Mouse (Mus musculus) embryonic facial prominence, embryonic 11.5 days (tissue): Measurements from ENCODE around the gene Ovgp1. TPM values are rescaled to one million over a fixed set of nuclear protein-coding genes. Genes with fewer than 3 reads are reported as not detected.
"Not testable (repeated sequence)": the region's sequence is repeated elsewhere in the genome, so short reads cannot be mapped to it uniquely, and the experiment has no call there.

Source experiments
- ATAC-seq: fragments of 200-750 bp; cut with Nextera tagmentation; replicated peaks from 2 replicates; pipeline ENCODE4 v1.8.0; 2017; ENCODE audit warnings: low read depth; ENCODE audit not compliant: insufficient number of reproducible peaks, low FRiP score, low TSS enrichment
- DNase-seq: peaks from one replicate; pipeline ENCODE4 v3.0.0-alpha.2; 2015; ENCODE audit warnings: low spot score
- H3K27ac ChIP-seq: fragments of 300-500 bp; sonication (generic); replicated peaks from 2 replicates; pipeline ENCODE4 v1.5.1; 2014; ENCODE audit warnings: mild to moderate bottlenecking, low read depth, low read length, control low read depth
- H3K27me3 ChIP-seq: fragments of 300-500 bp; sonication (generic); 2 replicates; pipeline ENCODE4 v1.6.1; 2014; ENCODE audit warnings: mild to moderate bottlenecking, low read length, moderate library complexity, mixed read lengths; ENCODE audit not compliant: control insufficient read depth, insufficient read depth
- H3K36me3 ChIP-seq: fragments of 300-500 bp; sonication (generic); replicated peaks from 2 replicates; pipeline ENCODE4 v1.6.1; 2014; ENCODE audit warnings: low read depth, mild to moderate bottlenecking, low read length, moderate library complexity, mixed read lengths; ENCODE audit not compliant: control insufficient read depth, insufficient read depth
- H3K4me1 ChIP-seq: fragments of 300-500 bp; sonication (generic); 2 replicates; pipeline ENCODE4 v1.6.1; 2014; ENCODE audit warnings: low read length, mixed read lengths; ENCODE audit not compliant: control insufficient read depth, insufficient read depth
- H3K4me2 ChIP-seq: fragments of 300-500 bp; sonication (generic); 2 replicates; pipeline ENCODE4 v1.6.1; 2014; ENCODE audit warnings: low read depth, mild to moderate bottlenecking, control low read depth, low read length, moderate library complexity
- H3K4me3 ChIP-seq: fragments of 300-500 bp; sonication (generic); 2 replicates; pipeline ENCODE4 v1.5.1; 2014; ENCODE audit warnings: low read depth, low read length, control low read depth
- H3K9ac ChIP-seq: fragments of 300-500 bp; sonication (generic); replicated peaks from 2 replicates; pipeline ENCODE4 v1.6.1; 2014; ENCODE audit warnings: mild to moderate bottlenecking, control low read depth, low read length
- H3K9me3 ChIP-seq: fragments of 300-500 bp; sonication (generic); replicated peaks from 2 replicates; pipeline ENCODE4 v1.6.1; 2016; ENCODE audit warnings: mild to moderate bottlenecking, low read length, inconsistent platforms, mixed read lengths; ENCODE audit not compliant: control insufficient read depth
- WGBS: fragments of 180-500 bp; shearing (Covaris S2); extraction: QIAGEN DNeasy Blood & Tissue Kit; methylation state at CpG from one replicate; pipeline ENCODE4 v1.1.7; 2014; 5-methylcytosine and 5-hydroxymethylcytosine counted together
- polyA plus RNA-seq: library from polyadenylated mRNA; unstranded; fragments of >200 nt; fragmentation: Nextera tagmentation; extraction: Ambion mirVana; gene quantifications from 2 replicates; pipeline ENCODE4 v1.2.1, GENCODE M21; 2014

The Ovgp1 gene
- polyA plus RNA-seq, 1 experiment from 2014 or later = 2.1 TPM

DNA sequence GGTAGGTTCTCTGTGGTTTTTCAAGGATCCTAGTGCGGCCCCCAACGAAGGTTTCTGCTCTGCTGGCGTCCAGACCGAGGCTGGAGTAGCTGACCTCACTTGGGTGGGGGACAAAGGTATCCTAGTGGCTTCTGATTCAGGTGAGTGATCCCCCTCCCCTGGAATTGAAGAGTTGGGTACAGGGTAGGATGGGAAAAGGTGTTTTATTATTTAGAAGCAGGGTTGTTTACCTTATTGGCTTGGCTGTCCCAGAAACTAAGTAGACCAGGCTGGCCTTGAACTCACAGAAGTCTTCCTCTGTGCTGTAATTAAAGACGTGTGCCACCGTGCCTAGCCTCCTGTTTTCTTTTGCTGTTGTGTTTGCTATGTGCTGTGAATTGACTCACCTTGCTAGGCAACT, 13.5 kb upstream of the Ovgp1 start, which contains the start of gene Atp5f1:
Gene Atp5f1, minus strand, starts transcription at position 101 of the 400 bp plus-strand sequence.
- Histone ChIP-seq H3K9me3 (no peaks in the 10 kb centered on the region), H3K9ac (peak within 1 kb of the TSS; percentile 81), H3K27me3 (no peaks in the 10 kb centered on the region), H3K36me3 (0 out of 2 replicates have a peak, but pooled peaks cover 3% of the 10 kb centered on the region), H3K4me2 (peak within 1 kb of the TSS; percentile 65), H3K4me3 (peak within 1 kb of the TSS; percentile 82), H3K4me1 (no peaks in the 10 kb centered on the region), H3K27ac (peak within 1 kb of the TSS; percentile 6; the same call in 1 of the 2 replicates)
- DNase-seq (no peak), ATAC-seq (peak; percentile 16; the same call in 1 of the 2 replicates)
- WGBS = 5% methylated on average over 6 of the region's 6 CpGs

DNA sequence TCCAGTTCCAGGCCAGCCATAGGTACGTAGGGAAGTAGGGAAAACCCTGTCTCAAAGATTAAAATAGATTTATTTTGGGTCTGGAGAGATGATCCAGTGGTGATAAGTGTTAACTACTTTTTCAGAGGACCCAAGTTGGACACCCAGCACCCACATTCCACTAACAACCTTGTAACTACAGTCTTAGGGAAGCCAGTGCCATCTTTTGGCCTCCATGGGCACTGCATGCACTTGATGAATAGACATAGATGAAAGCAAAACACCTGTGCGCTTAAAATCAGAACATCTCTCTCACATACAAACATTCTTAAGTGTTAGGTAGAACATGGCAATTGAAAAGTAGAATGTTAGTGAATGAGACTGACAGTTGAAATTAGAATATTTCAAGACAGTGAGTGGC, 12.8 kb upstream of the Ovgp1 start:
- ATAC-seq (no peak), DNase-seq (peak; percentile 7)
- Histone ChIP-seq H3K4me3 (peak overlapping the region; percentile 82; the same call in 1 of the 2 replicates), H3K9ac (no peak overlapping the region), H3K36me3 (0 out of 2 replicates have a peak, but pooled peaks cover 3% of the 10 kb centered on the region), H3K9me3 (no peaks in the 10 kb centered on the region), H3K4me2 (no peak overlapping the region), H3K27me3 (no peaks in the 10 kb centered on the region), H3K27ac (no peak overlapping the region), H3K4me1 (no peaks in the 10 kb centered on the region)
- WGBS = 92% methylated on average over 2 of the region's 2 CpGs

DNA sequence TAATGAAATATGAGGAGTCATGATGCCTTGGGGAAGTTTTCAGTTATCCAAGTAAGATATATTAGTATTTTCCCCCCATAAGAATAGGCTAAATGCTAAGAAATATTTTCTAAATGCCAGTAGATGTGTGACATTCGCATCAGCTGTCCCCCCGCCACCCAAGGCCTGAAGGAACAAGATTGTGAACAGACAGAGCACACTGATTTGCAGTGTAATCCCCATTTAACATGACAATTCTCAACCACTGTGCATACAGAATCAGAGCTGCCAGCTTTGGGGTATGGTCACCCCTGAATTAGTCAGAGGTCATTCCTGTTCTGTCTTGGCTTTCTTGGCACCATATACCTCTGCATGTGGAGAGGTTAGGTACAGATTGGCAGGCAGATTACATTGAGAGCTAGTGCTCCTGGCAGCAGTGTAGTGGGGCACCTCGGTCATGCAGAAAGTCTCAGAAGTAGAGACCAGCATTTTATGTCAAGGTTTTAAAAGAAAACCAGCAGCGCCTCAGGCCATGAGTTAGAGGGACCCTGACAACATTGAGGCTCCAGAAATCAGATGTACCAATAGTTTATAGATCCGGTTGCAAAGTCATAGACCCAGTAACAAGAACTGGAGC, 1.6 kb upstream of the Ovgp1 start:
- Histone ChIP-seq H3K27me3 (no peaks in the 10 kb centered on the region), H3K9me3 (no peaks in the 10 kb centered on the region), H3K27ac (no peak overlapping the region), H3K4me1 (no peaks in the 10 kb centered on the region), H3K9ac (no peak overlapping the region), H3K36me3 (no peaks in the 10 kb centered on the region; the same call in none of the 2 replicates), H3K4me3 (no peak overlapping the region), H3K4me2 (no peak overlapping the region)
- ATAC-seq (no peak), DNase-seq (no peak)
- WGBS = 79% methylated on average over 5 of the region's 5 CpGs

DNA sequence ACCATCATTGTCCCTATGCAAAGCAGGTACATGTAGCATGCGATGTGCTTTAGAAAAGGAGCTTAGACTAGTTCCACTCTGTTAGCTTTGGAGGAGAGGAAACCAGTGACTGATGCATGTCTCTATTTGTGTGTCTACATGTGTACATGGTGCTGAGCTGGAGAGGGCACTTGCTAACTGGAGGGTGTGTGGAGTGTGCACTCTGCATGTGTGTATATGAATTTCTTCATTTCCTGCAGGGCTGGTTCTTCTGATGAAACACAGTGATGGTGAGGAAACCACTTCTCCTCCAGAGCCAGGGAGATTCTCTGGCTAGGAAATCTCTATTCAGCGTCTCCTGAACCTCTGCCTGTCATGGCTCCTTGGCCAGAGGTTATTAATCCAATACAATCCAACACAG, 663 bp downstream of the Ovgp1 start:
- Histone ChIP-seq H3K4me3 (no peak overlapping the region), H3K27me3 (no peaks in the 10 kb centered on the region), H3K4me2 (no peak overlapping the region), H3K9me3 (no peaks in the 10 kb centered on the region), H3K9ac (no peak overlapping the region), H3K36me3 (no peaks in the 10 kb centered on the region; the same call in 1 of the 2 replicates), H3K4me1 (no peaks in the 10 kb centered on the region), H3K27ac (no peak overlapping the region)
- WGBS = 92% methylated on average over 2 of the region's 2 CpGs
- DNase-seq (no peak), ATAC-seq (no peak)

DNA sequence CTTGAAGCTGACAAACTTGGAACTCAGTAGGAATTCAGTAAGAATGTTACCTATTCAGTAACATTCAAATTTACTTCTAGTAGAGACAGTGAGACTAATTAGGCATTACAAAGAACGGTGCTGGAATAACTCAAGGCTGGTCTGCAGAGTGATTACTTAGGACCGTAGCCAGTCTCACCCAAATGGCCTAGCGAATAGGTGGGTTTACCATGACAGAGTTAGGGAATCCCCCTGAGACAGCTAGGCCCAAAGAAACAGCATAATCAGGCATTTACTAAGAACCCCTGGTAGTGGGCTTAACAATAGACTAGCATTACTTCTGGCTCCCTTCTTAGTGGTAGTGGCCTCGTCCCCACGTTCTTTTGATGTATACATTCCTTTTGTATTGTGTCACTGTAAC, 16.1 kb downstream of the Ovgp1 start:
- not testable (repeated sequence) for H3K4me3 ChIP-seq, H3K27me3 ChIP-seq, H3K9ac ChIP-seq, H3K4me2 ChIP-seq, H3K4me1 ChIP-seq, DNase-seq, ATAC-seq, H3K27ac ChIP-seq, H3K9me3 ChIP-seq, H3K36me3 ChIP-seq
- WGBS = 58% methylated on average over 5 of the region's 5 CpGs

DNA sequence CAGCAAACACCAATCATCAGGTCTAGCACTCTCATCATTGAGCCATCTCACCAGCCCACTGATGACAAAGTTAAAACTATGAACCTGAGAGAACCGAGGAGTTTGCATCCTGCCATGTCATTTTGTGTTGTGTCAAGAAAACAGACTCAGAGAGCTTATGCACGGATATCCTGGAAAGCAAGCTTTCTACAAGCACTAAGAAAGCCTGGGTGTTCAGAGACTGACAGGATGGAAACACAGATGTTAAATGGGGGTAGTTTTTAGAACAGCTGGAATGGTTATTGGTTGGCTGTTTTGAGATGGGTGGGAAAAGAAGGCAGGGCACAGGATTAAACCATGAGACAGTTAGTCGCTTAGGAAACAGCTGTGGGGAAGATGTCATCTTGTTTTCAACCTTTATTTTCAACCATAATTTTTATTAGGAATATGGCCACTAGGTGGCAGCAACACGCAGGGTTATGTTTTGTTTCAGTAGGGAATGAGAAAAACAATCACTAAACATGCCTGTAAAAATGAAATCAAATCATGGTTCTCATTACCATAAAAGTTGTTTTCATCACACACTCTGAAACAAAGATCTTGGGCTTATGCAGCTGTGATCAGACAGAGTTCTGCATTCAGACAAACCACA, 18.3 kb downstream of the Ovgp1 start:
- H3K4me2 ChIP-seq = no peak overlapping the region
- H3K4me1 ChIP-seq = no peaks in the 10 kb centered on the region
- H3K4me3 ChIP-seq = no peak overlapping the region
- H3K27ac ChIP-seq = no peak overlapping the region
- H3K9me3 ChIP-seq = no peaks in the 10 kb centered on the region
- no peak for ATAC-seq
- H3K9ac ChIP-seq = no peak overlapping the region
- H3K27me3 ChIP-seq = no peaks in the 10 kb centered on the region
- WGBS = 36% methylated on average over 4 of the region's 4 CpGs
- peak; percentile 82 for DNase-seq
- no peaks in the 10 kb centered on the region for H3K36me3 ChIP-seq

DNA sequence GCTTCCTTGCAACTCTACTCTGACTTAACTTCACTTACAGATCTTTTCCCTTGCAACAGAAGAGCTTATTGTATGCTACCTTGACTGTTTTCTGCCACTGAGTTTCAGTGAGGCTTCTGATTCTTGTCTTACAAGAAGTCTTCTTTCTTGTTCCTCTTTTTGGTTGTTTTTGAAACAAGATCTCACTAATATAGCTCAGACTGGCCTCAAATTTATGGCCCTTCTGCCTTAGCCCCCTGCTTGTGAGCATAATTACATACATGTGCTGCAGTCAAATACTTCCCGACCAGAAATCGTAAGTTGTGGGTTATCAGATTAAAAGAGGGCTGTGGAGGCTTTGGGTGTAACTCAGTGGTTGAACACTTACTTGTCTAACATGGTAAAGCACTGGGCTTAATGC, 21.2 kb downstream of the Ovgp1 start:
- Histone ChIP-seq H3K9me3 (no peaks in the 10 kb centered on the region), H3K4me1 (no peaks in the 10 kb centered on the region), H3K4me2 (no peak overlapping the region), H3K27me3 (no peaks in the 10 kb centered on the region), H3K4me3 (no peak overlapping the region), H3K27ac (no peak overlapping the region), H3K36me3 (no peaks in the 10 kb centered on the region), H3K9ac (no peak overlapping the region)
- DNase-seq (no peak), ATAC-seq (no peak)
- WGBS = 40% methylated on average over 2 of the region's 2 CpGs

DNA sequence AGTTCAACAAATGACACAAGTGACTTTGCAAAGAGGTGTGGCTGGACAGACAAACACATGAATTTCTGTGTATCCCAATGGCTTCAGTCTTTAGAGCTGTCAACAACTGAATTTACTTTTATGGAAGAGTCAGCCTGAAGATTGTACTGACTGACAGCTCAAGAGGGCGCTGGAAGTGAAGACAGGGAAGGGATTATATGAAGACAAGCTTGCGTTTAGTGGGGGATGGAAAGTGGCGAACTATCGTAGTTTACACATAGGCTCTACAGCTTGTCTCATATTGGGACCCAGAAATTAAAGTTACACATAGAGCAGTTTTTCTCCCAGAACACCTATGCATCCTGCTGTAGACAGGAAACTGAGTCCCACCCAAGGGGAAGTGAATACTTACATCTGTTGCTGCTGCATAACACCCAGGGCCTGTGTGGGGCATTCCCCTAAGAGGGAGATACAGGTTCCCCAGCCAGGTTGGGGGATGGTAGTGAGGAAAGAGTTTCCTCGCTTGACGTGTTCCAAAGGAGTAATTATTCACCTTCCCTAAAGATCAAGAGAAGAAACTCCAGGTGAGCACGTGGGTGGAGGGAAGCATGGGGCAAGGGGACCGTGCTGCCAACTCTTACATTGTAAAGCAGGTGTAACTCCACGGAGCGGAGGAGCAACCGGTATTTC, 27.3 kb downstream of the Ovgp1 start:
- Histone ChIP-seq H3K4me2 (peak overlapping the region; percentile 32), H3K36me3 (no peaks in the 10 kb centered on the region), H3K27ac (no peak overlapping the region), H3K9ac (no peak overlapping the region), H3K9me3 (no peaks in the 10 kb centered on the region), H3K27me3 (no peaks in the 10 kb centered on the region), H3K4me3 (no peak overlapping the region), H3K4me1 (0 out of 2 replicates have a peak, but pooled peaks cover 3% of the 10 kb centered on the region)
- peak; percentile 3 for DNase-seq
- peak; percentile 39; the same call in 1 of the 2 replicates for ATAC-seq
- WGBS = 13% methylated on average over 11 of the region's 11 CpGs
